Mouse (Mus musculus): ENCODE data around the gene Adamts10.

Gene Adamts10

DNA sequence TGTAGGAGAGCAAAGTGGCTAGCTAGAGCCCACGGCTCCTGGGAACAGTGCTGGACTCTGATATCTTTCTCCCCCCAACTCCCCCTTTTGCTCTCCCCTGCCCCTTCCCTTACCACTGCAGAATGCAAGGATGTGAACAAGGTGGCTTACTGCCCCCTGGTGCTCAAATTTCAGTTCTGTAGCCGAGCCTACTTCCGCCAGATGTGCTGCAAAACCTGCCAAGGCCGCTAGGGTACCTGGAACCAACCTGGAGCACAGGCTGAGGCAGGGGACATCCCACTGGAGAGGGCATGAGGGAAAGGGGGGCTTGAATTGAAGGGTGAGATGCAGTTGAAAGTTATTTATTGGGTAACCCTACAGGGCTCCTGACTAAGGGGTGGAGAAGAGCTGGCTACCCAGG is 29.0 kb downstream of the Adamts10 start:
- in situ Hi-C loops (cut with MboI, MseI), result no loop called here

DNA sequence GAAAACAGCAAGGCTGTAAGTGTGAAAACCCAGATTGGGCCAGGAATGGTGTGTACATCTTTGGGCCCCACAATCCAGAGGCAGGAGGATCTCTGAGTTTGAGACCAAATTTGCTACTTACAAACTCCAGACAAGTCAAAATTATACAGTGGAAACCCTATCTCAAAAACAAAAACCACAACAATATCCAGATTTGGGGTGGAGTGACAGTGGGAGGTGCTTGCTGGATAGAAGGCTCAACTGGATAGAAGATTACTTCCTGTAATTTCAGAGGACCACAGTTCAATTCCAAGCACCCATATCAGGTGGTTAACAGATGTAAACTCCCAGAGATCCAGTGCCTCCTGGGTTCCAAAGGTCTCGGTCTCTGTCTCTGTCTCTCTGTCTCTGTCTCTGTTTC is 30.5 kb downstream of the Adamts10 start:
- in situ Hi-C loops (cut with MboI, MseI), result no loop called here

DNA sequence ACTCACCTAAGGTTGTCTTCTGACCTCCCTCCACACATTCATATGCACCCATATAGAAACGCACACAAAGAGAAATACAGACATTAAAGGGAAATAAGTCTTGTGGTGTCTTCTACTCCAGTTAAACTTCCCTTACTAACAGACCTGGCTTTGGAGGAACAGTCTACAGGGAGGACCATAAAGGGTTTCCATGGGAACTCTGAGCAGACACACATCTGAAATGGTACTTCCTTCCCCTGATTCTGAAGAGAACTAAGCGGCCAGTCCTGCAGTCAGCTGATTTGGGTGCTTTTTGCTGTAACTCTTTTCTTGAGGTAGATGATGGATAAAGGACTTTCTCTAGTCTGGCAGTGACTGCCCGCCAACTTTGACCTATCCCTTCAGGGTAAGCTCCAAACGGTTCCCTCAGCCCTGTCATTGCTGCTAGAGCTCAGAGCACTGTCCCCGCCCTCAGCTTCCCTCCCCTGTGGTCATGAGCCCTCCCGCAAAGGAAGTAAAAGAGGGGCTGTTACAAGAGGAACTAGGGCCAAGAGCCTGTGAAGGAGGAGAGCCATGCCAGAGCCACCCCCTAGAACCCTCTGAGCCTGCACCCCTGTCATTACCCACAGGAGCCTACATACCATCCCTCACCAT is 31.3 kb downstream of the Adamts10 start, which contains the start of gene Myo1f:
TSS of gene Myo1f (plus strand) at position 485 of the 633 bp plus-strand sequence.
- in situ Hi-C loops (cut with MboI, MseI), result no loop called here

DNA sequence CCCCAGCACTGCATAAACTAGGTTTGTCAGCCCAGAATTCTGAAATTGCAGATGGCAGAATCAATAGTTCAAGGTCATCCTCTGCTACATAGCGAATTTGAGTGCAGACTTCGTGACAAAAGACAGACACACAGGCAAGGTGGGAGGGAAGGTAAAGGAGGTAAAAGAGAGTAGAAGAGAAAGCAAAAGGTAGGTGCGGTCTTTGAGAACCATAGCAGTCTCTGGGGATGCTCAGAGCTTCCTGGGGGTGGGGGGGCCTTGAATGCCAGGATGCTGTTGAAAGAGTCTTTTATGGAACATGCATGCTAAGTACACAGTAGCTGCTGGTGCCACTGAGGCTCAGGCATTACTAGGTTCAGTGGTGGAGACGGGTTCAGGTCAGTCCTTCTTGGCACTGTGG is 33.9 kb downstream of the Adamts10 start:
- in situ Hi-C loops (cut with MboI, MseI), result no loop called here

DNA sequence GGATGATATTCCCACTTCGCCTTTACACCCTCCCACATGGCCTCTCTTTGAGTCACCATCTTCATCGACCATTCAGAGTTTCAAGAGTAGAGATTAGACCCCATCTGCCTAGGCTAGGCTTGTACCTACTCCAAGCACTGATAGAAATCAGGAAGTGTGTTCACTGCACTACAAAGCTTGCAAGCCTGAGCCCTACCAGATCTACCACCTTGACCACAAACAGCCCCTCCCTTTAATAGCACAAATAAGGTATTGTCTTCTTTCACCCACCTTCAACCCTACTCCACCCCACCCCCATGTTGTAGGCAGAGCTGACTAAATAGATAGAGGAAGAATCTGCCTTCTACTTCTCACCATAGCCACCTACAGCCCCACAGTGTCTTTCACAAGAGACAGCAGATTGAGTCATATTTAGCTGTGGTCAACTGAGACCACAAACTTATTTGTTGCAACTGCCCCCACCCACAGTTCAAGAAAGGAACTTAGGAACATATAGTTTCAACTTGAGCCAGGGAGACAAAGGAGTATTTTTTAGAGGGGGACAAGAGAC is 39.6 kb downstream of the Adamts10 start:
- in situ Hi-C loops (cut with MboI, MseI), result no loop called here

DNA sequence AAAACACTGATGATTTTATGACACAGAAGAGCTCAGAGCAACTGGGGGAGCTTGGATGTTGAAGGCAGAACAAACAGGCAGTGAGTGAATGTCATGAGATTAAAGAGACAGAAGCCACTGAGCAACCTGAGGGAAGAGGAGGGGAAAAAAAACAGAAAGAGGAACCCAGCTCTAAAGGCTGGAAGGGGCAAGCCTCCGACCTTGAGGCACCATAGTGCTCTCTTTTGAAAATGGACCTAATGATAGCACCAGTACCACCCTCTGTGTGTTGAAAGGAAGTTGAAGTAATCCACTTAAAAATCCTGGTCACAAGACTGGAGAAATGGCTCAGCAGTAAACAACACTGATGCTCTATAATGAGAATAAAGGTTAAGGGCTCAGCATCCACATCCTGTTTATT is 40.6 kb downstream of the Adamts10 start:
- in situ Hi-C loops (cut with MboI, MseI), result no loop called here

DNA sequence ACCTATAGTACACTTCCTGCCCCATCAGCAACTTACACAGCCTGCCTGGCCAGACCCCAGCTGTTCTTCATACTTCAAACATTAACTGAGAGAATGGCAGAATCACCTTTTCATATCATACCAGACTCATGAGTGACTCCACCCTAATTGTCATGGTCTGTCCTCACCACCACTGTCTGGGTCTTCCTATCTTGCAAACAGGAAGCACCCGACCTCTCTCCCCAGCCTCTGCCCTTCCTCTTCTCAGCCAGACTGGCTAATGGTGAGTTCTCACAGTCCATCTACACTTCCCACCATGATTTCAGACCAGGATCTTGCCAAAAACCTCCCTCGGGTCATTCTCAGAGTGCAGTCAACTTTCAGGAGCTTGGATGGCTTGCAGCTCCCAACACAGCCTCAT is 42.2 kb downstream of the Adamts10 start:
- in situ Hi-C loops (cut with MboI, MseI), result no loop called here

DNA sequence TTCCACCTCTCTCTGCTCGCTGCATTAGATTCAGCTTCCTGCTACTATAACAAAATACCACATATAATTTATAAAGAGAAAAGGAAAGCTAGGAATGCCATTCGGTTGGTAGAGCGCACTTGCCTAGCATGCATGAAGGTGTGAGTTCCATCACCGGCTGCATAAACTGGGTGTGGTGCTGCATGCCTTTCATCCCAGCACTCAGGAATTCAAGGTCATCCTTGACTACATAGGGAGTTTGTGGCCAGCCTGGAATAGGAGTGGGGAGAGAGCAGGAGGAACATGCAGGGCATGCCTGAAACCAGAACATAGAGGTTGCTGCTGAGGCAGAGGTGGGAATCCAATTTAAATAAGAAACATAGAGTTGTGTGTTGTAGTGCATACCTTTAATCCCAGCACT is 60.1 kb downstream of the Adamts10 start:
- in situ Hi-C loops (cut with MboI, MseI), result no loop called here

DNA sequence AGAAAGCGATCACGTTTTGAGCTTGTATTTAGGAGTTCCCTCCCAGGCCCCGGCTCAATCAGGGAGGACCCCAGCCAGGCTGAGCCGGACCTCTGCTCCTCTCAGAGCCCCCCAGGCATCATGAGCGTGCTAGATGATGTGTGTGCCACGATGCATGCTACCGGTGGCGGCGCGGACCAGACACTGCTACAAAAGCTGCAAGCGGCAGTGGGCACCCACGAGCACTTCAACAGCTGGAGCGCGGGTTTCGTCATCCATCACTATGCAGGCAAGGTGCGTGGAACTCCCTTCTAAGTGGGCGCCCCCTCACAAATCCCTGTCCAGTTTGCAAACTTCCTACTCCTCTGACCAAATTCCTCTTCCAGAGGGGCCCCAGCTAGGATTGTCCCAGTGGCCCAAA is 62.0 kb downstream of the Adamts10 start:
- in situ Hi-C loops (cut with MboI, MseI), result no loop called here

DNA sequence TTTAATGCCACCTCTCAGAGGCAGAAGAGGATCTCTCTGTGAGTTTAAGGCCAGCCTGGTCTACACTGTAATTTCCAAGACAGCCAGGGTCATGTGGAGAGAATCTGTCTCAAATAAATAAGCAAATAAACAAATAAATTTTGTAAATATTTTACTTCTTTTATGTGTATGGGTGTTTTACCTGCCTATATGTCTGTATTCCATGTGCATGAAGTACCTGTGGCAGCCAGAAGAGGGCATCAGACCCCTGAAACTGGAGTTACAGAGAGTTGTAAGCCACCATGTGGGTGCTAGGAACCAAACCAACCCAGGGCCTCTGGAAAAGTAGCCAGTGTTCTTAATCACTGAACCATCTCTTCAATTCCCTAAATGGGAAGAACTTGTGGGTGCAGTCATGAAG is 73.3 kb downstream of the Adamts10 start:
- in situ Hi-C loops (cut with MboI, MseI), result no loop called here

DNA sequence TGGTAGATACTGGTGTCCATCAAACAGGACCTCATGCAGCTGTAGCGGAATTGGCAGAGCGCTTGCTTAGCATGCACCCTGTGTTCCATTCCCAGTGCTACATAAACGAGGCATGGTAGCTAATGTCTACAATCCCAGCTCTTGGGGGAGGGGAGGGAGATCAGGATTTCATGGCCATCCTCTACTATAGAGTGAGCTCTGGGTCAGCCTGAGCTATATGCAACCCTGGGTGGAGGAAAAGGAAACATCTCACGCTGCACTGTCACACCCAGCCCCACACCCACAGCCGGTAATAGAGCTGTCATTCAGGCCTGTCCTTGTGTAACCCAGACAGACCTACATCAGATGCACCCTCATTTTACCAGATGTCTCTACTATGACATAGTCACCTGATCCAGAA is 74.5 kb downstream of the Adamts10 start:
- in situ Hi-C loops (cut with MboI, MseI), result no loop called here

DNA sequence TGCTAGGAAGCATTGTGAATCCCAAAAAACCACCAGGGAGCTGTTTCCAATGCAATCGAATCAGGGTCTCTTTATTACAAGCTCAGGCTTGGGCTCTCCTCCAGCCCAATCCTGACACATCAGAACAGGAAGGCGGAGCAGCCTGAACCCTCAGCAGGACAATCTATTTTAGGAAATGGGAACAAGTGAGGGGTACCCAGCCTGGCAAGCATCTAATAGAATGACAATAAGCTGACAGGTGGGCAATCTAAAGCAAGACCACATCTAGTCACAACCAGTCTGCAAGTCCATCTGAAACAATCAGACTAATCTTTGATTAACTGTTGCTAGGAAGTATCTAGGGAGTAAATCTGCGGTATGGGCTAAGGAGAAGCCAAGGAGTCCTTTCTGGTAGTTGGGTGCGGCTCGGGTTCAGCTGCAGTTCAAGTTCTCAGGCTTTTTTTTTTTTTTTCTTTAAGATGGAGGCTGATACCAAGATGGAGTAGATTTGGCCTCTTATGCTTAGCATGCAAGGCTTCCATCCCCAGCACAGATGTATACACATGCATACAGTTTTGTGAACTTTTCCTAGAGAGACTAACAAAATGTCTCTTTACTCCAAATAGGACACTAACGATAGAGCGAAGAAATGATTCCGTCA is 76.0 kb downstream of the Adamts10 start:
- in situ Hi-C loops (cut with MboI, MseI), result no loop called here

DNA sequence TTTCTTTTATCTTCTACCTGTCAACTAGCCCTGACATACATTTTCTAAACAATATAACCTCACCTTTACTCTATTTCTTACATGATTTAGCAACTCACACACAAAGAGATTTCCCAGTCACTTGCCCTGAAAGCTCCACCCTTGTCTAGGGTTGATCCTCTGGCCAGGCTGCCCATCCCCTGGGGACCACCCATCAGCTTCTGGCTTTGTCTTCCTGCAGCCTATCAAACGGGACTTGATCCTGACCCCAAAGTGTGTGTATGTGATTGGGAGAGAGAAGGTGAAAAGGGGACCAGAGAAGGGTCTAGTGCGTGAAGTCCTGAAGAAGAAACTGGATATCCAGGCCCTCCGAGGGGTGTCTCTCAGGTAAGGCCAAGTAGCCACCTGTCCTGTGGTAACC is 76.8 kb downstream of the Adamts10 start:
- in situ Hi-C loops (cut with MboI, MseI), result no loop called here

DNA sequence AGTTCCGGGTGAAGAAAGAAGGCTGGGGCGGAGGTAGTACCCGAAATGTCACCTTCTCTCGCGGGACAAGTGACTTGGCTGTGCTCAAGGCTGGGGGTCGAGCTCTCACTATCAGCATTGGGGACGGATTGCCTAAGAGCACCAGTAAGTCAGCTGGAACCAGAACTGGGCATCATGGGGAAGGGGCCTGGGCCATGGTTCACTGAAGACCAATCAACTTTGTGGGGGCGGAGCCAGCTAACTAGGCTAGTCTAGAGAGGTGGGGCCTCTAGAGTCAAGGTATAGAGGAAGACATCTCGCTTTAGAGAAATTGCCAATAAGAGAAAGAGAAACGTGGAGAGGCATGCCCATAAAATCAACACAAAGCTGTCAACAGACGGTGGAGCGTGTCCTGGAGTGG is 77.9 kb downstream of the Adamts10 start:
- in situ Hi-C loops (cut with MboI, MseI), result no loop called here
